Mouse (Mus musculus): ENCODE data around the gene Scube1.

- TF ChIP-seq USF1 (IDR thresholded peaks at IDR 0.05; ENCODE audit: low read depth, low read length): no peak
- TF ChIP-seq JUND (conservative IDR thresholded peaks at IDR 0.05; ENCODE audit: low read depth, low read length): no peak
- TF ChIP-seq MXI1 (IDR thresholded peaks at IDR 0.05; ENCODE audit: low read depth, low read length): no peak
- no peak for TF ChIP-seq TBP (conservative IDR thresholded peaks at IDR 0.05; ENCODE audit: low read depth, low read length)
- no peak for TF ChIP-seq E2F4 (IDR thresholded peaks at IDR 0.05; ENCODE audit: insufficient replicate concordance, low read depth, low read length)
- TF ChIP-seq CTCF (conservative IDR thresholded peaks at IDR 0.05 in 1 of 2, IDR thresholded peaks at IDR 0.05 in 1 of 2; ENCODE audit: low read depth in 2 of 2, low read length in 2 of 2): peak in 1 of 2 experiments; percentile 74; a peak in 2 of 4 replicates
These were observed 90.7 kb downstream of the Scube1 start for GRCm38 (mm10) chr15:83634076-83634475.

Data from CH12.LX (cell line).